Mouse (Mus musculus) yolk sac, embryonic 10.5 days (tissue): ENCODE data around the gene Morn4.
"Not testable (repeated sequence)": the region's sequence is repeated elsewhere in the genome, so short reads cannot be mapped to it uniquely, and the experiment has no call there.

Source experiments
- DNase-seq: peaks from one replicate; pipeline ENCODE4 v3.0.0-alpha.2; 2017; ENCODE audit warnings: low spot score

Gene Morn4

GRCm38 (mm10) chr19:42085690-42086089, 467 bp downstream of the Morn4 start:
- DNase-seq: no peak

DNA sequence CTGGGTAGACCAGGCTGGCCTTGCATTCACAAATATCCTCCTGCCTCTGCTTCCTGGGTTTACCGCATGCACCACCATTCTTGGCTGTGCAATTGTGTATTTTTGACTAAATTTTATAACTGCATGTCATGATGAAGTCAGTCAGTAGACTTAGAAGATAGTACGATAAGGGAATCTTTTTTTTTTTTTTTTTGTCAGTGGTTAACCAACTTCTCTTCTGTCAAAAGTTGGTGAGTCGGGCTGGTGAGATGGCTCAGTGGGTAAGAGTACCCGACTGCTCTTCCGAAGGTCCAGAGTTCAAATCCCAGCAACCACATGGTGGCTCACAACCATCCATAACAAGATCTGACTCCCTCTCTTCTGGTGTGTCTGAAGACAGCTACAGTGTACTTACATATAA, 4.5 kb downstream of the Morn4 start:
- DNase-seq: not testable (repeated sequence)

DNA sequence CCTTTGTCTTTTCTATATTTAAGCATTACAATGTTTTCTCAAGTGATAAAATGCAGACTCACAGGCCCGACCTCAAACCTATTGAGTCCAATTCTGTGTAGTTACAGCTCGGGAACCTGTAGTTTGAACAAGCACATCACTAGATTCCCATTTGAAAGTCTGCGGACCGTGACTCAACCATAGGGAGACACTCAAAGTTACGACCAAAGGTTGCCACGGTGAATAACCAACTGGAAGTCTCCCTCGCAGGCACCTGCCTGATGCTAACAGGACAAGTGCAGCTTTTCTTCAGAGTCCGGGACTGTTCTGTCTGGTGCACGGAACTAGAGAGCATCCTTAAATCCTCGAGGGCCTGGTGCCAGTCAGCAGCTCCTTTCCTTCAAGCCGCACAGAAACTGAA, 5.7 kb downstream of the Morn4 start:
- no peak for DNase-seq

DNA sequence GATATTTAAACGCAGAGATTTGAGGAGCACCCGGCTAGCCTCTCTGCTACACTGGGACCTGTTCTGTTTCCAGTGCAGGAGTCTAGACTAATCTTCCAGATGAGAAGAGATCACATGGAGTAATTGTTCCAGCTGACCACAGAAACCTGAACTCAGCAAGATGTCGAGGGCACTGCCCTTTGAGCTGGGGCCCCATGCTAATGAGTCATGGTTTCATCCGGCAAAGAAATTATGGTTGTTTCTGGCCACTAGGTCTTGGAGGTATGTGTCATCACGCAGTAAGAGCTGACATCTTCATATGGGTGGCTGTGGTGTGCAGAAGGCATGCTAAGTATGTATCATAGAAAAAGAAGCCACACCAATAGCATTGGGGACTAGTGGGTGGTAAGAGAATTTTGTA, 6.2 kb downstream of the Morn4 start:
- DNase-seq: peak; percentile 23

DNA sequence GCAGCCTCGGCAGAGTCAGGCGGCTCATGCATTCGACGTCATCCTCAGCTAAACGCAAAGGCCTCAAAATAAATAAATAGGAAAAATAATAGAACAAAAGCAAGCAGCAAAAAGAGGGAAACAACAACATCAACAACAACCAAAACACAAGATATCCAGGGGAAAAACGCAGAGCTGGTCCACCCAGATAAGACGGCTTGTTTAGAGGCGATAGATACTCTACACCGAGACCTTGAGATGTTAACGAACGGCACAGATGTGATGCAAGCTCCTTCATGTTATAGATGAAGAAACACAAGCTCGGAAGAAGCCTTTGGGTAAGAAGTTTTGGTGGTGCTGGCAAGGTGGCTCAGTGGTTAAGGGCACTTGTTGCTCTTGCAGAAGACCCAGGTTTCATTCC, 7.2 kb downstream of the Morn4 start:
- DNase-seq: no peak

DNA sequence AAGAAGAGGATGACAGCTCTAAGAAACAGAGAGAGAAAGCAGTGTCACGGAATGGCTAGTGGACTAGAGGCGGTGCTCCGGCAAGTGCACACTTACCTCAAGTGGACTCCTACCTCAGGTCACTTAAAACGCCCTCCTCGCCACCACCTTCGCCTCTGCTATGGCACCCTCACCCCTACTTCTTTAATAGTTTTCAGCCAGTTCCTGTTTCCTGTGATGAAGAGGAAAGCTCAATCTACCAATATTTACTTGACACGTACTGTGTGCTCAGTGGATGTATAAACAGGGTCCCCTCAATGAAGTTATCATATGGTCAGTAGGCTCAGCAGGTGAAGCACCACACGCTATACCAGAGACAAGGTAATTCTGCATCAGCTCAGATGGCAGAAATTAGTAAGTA, 7.6 kb downstream of the Morn4 start:
- DNase-seq: no peak

- no peak for DNase-seq
Measured at GRCm38 (mm10) chr19:42075992-42076391, 10.2 kb downstream of the Morn4 start.

GRCm38 (mm10) chr19:42075051-42075450, 11.1 kb downstream of the Morn4 start:
- no peak for DNase-seq

DNA sequence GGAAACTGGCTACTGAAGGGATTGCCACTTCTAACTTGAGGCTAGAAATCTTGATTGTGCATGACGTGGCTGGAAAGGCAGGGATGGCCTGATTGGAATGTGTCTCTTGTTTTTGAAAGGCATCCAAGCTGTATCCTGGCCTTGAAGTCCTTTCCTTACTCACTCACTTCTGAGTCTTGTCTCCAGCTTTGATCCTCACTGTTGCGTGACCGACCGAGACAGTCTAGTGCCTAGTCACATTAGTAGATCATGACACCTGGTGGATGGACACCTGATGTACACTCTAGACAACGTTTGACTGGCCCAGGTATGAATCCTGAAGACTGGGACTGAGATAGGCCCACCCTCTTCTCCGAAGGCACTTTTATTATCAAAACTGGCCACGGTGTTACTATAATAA, 13.4 kb downstream of the Morn4 start:
- DNase-seq: peak; percentile 58

- DNase-seq: peak; percentile 85
Measured at GRCm38 (mm10) chr19:42071886-42072608, 14.1 kb downstream of the Morn4 start.

DNA sequence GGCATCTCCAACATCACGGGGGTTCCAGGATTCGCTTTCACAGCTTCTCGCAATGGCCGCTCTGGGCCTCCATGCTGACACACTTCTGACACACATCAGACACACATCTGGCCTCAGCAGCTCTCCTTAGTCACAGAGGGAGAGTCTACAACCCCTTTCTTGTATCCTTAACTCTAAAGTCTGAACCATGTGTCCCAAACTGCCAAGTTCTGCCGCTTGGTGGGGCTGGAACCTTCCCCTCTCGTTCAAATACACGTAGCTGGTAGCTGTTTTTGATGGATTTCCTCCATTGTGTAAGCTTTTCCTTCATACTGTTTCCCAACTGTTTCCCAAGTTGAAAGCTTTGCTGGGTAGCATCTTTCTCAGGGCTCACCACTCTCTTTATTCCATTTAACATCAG, 14.9 kb downstream of the Morn4 start:
- DNase-seq: no peak

DNA sequence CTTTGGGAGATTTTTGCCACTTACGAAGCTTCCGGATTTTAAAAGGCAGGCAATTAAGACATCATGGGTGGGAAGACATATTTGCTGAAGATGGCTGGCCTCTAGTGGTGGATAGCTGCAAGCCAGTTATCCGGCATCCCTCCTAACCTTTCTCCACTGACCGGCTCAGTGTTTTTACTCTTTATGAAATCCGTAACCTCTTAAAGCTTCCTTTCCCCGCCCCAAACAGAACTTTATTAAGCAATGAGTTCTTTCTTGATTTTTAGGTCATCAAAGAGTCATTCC, 17.0 kb downstream of the Morn4 start:
- DNase-seq: no peak

DNA sequence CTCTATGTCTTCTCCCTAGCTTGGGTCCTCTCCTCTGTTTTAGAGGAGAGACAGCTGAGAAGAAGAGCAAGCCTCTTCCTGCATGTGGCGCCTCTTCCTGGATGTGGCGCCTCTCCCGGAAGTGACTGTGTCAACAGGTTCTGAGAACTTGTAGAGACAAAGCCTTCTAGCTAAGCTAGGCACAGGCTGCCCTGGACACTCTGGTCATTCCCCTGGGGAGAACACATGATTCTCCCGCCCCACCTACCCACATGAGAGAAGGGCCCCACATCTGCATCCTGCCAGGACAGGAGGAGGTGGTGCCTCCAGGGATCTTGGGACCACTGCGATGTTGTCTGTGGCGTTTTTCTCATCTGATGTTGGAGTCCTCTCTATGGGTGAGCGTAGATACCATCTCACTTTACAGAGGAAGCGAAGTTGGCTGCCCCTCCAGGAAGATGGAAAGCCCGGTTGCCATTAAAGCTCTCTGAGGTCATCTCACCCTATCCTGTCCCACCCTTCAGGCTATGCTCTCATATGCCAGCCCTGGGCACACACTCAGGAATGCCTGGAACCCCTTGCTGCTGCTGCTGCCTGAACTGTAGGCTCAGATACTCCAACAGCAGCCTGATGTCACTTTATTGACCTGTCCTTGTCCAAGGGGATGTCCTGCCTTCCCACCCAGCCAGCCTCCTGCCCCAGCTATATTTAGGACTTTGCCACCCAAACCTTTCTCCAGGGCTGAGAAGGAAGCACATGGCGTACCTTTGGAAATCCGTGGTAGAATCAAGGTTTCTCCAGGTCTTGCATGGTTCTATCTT, 17.5 kb downstream of the Morn4 start:
- no peak for DNase-seq

GRCm38 (mm10) chr19:42061443-42061842, 24.7 kb downstream of the Morn4 start:
- peak; percentile 80 for DNase-seq

GRCm38 (mm10) chr19:42058426-42058825, 27.7 kb downstream of the Morn4 start:
- no peak for DNase-seq

GRCm38 (mm10) chr19:42056719-42057409, 29.3 kb downstream of the Morn4 start:
- DNase-seq: no peak

- DNase-seq: no peak
Measured at GRCm38 (mm10) chr19:42055881-42056280, 30.3 kb downstream of the Morn4 start.

- no peak for DNase-seq
Measured at GRCm38 (mm10) chr19:42054255-42054654, 31.9 kb downstream of the Morn4 start.

GRCm38 (mm10) chr19:42051948-42052347, 34.2 kb downstream of the Morn4 start, which contains the start of gene 4933411K16Rik:
Gene 4933411K16Rik (plus strand): TSS chr19:42052248.
- no peak for DNase-seq

GRCm38 (mm10) chr19:42051351-42051750, 34.8 kb downstream of the Morn4 start:
- no peak for DNase-seq

DNA sequence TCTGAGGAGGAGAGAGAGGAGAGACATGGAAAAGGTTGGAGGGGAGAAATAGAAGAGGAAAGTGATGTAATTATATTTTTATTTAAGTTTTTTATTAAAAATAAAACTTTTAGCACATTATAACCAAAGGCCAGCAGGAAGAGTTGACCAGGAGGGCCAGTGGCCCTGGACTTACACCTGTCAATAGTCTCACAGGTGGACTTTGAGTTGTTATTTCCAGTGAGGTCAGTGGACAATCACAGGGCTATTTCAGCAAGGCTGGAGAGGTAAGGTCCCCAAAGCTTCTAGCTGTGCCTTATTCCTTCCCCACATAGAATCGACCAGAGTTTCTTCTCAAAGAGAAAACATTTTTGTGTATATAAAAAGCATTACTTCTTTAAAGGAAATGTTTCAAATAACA, 35.9 kb downstream of the Morn4 start:
- DNase-seq: no peak

- peak; percentile 91 for DNase-seq
Measured at GRCm38 (mm10) chr19:42045269-42046102, 40.7 kb downstream of the Morn4 start, which contains the start of gene Hoga1. Gene Hoga1 (plus strand): TSS chr19:42045610.
